9 mouse cellular contexts compared by ENCODE assay signal in the genomic region with DNA sequence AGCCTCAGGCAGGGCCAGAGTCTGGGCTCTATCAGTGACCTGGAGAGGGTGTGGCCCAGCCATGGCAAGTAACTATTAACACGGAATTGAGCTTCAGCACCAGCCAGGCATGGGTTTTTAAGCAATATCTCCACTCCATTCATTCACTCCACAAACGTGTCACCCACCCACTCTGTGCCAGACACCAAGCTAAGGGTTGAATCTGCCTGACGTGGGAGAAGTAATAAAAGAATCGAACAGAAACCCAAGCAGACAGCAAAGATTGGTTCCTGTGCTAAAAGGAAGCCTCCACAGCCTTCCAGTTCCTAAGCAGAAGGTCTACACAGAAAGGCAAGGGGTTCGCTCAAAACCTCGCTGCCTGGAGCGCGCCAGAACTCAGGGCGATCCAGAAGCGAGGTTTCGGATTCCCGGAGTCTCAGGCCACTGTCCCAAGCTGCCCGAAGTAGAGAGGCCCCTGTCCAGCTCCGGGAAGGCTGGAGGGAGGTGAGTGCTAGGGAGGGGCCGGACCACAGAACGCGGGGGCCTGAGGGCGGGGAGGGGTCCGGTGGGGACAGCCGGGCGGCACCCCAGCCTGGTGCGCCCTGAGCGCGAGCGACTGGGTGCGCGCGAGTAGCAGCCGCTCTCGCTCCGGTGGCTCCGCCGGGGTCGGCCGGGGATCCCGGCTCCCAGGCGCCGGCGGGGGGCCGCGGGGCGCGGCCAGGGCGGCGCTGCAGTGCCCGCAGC. TPM values are rescaled to one million over a fixed set of nuclear protein-coding genes. Genes with fewer than 3 reads are reported as not detected.
A peak's percentile ranks its signal among the peaks of the same experiment; 100 is the strongest.
DNase-seq lines count a peak whose midpoint lies in the region; ATAC-seq lines count a peak whose summit lies in the region.
"Had no signal": no experiment of that assay in that cellular context is flagged by ENCODE, and none has a peak within 500 bp of the region (broad histone marks: within the 10 kb centered on the region; RNA-seq: fewer than 3 reads in every experiment).

No protein-coding gene starts in this region.

- peak overlapping the region; percentile 57 for H3K9ac ChIP-seq in midbrain, embryonic 12.5 days (replicated peaks)

- H3K4me1 ChIP-seq in heart, embryonic 10.5 days = peaks cover 40% of the 10 kb centered on the region
- peaks cover 49% of the 10 kb centered on the region for H3K4me1 ChIP-seq in hindbrain, embryonic 10.5 days (replicated peaks)
- H3K4me1 ChIP-seq in midbrain, embryonic 12.5 days = peaks cover 33% of the 10 kb centered on the region

- ATAC-seq in midbrain, embryonic 12.5 days (ENCODE audit: low FRiP score, low read depth) = no peak

- H3K9me3 ChIP-seq in heart, embryonic 10.5 days = no peaks in the 10 kb centered on the region
- H3K9me3 ChIP-seq in hindbrain, embryonic 10.5 days = no peaks in the 10 kb centered on the region
- H3K9me3 ChIP-seq in midbrain, embryonic 12.5 days = no peaks in the 10 kb centered on the region

- H3K4me3 ChIP-seq in heart, embryonic 10.5 days = peak overlapping the region; percentile 70
- H3K4me3 ChIP-seq in hindbrain, embryonic 10.5 days = peak overlapping the region; percentile 65
- H3K4me3 ChIP-seq in midbrain, embryonic 12.5 days = peak overlapping the region; percentile 54

- peak overlapping the region; percentile 80 for H3K27ac ChIP-seq in heart, embryonic 10.5 days
- peak overlapping the region; percentile 80 for H3K27ac ChIP-seq in hindbrain, embryonic 10.5 days
- no peak overlapping the region for H3K27ac ChIP-seq in midbrain, embryonic 12.5 days (replicated peaks)

- H3K4me2 ChIP-seq in midbrain, embryonic 12.5 days (replicated peaks) = peak overlapping the region; percentile 94

- no peaks in the 10 kb centered on the region for H3K36me3 ChIP-seq in heart, embryonic 10.5 days
- H3K36me3 ChIP-seq in hindbrain, embryonic 10.5 days = no peaks in the 10 kb centered on the region
- H3K36me3 ChIP-seq in midbrain, embryonic 12.5 days = no peaks in the 10 kb centered on the region
- H3K36me3 ChIP-seq: G1E had no signal

- 2% methylated on average over 46 of the region's 46 CpGs for WGBS in heart, embryonic 10.5 days
- WGBS in hindbrain, embryonic 10.5 days = 2% methylated on average over 46 of the region's 46 CpGs
- 2% methylated on average over 39 of the region's 46 CpGs for whole genome bisulfite sequencing in midbrain, embryonic 12.5 days

- peaks cover 81% of the 10 kb centered on the region for H3K27me3 ChIP-seq in heart, embryonic 10.5 days (ENCODE audit: insufficient read depth, poor library complexity, severe bottlenecking)
- H3K27me3 ChIP-seq in hindbrain, embryonic 10.5 days (ENCODE audit: insufficient read depth, poor library complexity, severe bottlenecking) = peaks cover 92% of the 10 kb centered on the region
- H3K27me3 ChIP-seq in midbrain, embryonic 12.5 days = peaks cover 82% of the 10 kb centered on the region

- no peak for DNase-seq in heart, embryonic 10.5 days (ENCODE audit: low spot score)
- DNase-seq in heart, adult 9 months (ENCODE audit: low spot score in 2 of 2) = no peak
- DNase-seq in ZHBTc4 (ENCODE audit: low read depth, low spot score) = peak; percentile 36
- no peak for DNase-seq in hindbrain, embryonic 10.5 days (ENCODE audit: low spot score)
- no peak for DNase-seq in urinary bladder, postnatal 36 days (ENCODE audit: low spot score in 2 of 2)
- no peak for DNase-seq in thymus, postnatal 10 days (ENCODE audit: low spot score in 2 of 2)
- no peak for DNase-seq in layer of hippocampus, postnatal 14 days (ENCODE audit: low spot score in 2 of 2)

RNA-seq across cellular contexts. Expression of a gene that starts 0.7 kb away (rescaled TPM):
- 0.96 and 0.98 TPM in 2 replicates for polyA plus RNA-seq in heart, embryonic 10.5 days (2016; fragmentation: Nextera tagmentation; extraction: Ambion mirVana)
- polyA plus RNA-seq in hindbrain, embryonic 10.5 days (2016; fragmentation: Nextera tagmentation; extraction: Ambion mirVana) = 1.2 and 1.4 TPM in 2 replicates
- polyA plus RNA-seq in midbrain, embryonic 12.5 days (2016; fragmentation: Nextera tagmentation; extraction: Ambion mirVana) = 0.77 and 0.79 TPM in 2 replicates
- 10 to 100 TPM; 10.0 to 11.3 TPM for total RNA-seq in layer of hippocampus, postnatal 14 days (2021)
- polyA plus RNA-seq: G1E had no signal
